Mouse (Mus musculus) ES-Bruce4 (cell line): Measurements from ENCODE around the gene Podnl1.

Source experiments
- CTCF ChIP-seq: IDR thresholded peaks from one replicate; pipeline ENCODE4 v1.8.1; 2011; ENCODE audit warnings: low read depth, low read length
- POLR2A ChIP-seq: IDR thresholded peaks from one replicate; pipeline ENCODE4 v1.8.1; 2011; ENCODE audit warnings: low read length; ENCODE audit not compliant: insufficient read depth

- no peak for TF ChIP-seq CTCF
- no peak for TF ChIP-seq POLR2A
Measured at GRCm38 (mm10) chr8:84177405-84177804, 51.6 kb downstream of the Podnl1 start.
